Mouse (Mus musculus): Measurements from ENCODE around the gene Psma4. TPM values are rescaled to one million over a fixed set of nuclear protein-coding genes. Genes with fewer than 3 reads are reported as not detected.
"Not testable (repeated sequence)": the region's sequence is repeated elsewhere in the genome, so short reads cannot be mapped to it uniquely, and the experiment has no call there.

The Psma4 gene
- total RNA-seq, 2 experiments from 2014 or later = 127 to 136 TPM

DNA sequence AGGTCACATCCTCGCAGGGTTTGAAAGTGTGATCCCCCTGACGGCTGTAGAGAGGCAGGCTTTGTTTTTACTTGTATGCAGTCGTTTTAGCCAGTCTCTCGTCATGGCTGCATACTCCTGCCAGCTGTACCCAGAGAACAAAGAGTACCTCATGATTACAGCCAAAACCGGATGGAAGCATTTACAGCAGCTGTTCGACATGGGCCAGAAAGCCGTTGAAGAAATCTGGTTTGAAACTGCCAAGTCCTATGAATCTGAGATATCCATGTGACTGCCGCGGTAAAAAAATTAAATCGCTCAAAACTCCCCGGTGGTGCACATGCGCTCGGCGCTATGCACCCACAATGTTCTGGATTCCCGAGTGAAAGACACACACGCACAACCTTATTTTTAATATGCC lies 4.3 kb upstream of the Psma4 start:
- DNase-seq (ENCODE audit: low spot score in 2 of 2) = peak in 1 of 2 experiments; percentile 14
- Histone ChIP-seq H3K4me3 (no peak overlapping the region), H3K27ac (peak overlapping the region; percentile 59; the same call in 1 of the 2 replicates)
- no peak for TF ChIP-seq CTCF (conservative IDR thresholded peaks at IDR 0.05)

DNA sequence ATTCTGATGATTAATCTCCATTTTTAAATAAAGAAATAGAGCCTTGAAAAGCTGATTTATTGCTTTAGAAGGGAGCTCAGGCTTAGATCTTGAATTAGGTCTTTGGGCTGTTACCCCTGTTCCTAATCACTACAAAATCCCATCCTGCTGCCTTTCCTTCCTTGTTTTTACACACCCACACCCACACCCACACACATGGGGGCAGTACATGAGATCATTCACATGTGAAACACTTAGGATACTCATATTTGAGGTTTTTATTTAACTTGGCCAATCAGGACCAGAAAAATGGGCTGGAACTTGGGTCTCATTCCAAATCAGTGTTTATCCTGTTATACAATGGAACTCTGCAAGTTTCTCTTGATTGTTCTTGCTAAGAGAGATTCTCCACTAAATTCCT lies 1.1 kb upstream of the Psma4 start:
- Histone ChIP-seq H3K4me3 (no peak overlapping the region), H3K27ac (no peak overlapping the region)
- no peak for DNase-seq (ENCODE audit: low spot score in 2 of 2)
- TF ChIP-seq CTCF (conservative IDR thresholded peaks at IDR 0.05) = no peak

DNA sequence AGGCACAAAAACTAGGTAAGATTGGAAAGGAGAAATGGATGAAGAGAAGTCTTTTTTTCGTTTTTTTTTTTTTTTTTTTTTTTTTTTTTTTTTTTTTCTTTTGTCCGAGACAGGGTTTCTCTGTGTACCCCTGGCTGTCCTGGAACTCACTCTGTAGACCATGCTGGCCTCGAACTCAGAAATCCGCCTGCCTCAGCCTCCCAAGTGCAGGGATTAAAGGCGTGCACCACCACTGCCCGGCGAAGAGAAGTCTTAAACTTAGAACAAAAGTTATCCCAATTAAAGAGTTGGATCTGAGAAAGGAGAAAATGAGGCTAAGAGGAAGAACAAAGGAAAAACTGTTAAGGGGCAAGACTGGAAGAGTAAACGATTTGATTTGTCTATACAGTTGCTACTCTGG lies 428 bp upstream of the Psma4 start:
- not testable (repeated sequence) for DNase-seq (ENCODE audit: low spot score in 2 of 2)
- H3K4me3 ChIP-seq = peak overlapping the region; percentile 83
- H3K27ac ChIP-seq = peak overlapping the region; percentile 95

DNA sequence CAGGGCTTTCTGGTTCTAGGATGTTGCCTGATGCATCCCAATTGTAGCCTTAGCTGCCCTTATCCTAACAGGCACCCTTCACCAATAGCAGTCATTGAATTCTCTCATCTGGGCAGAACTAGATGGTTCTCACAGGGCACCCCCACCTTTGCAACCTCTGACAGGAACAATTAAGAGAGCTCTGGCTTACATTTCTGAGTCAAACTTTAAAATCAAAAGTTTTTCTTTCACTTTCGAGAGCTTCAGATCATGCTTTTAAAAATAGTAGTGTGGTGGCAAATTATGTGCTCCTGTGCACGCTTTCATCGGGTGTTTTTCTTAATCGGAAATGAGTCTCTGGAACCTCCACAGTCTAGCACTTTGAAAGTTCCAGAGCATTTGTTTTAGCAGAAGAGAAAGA lies 10.5 kb downstream of the Psma4 start:
- Histone ChIP-seq H3K4me3 (no peak overlapping the region), H3K27ac (no peak overlapping the region)
- TF ChIP-seq CTCF (conservative IDR thresholded peaks at IDR 0.05) = no peak
- DNase-seq (ENCODE audit: low spot score in 2 of 2) = no peak

DNA sequence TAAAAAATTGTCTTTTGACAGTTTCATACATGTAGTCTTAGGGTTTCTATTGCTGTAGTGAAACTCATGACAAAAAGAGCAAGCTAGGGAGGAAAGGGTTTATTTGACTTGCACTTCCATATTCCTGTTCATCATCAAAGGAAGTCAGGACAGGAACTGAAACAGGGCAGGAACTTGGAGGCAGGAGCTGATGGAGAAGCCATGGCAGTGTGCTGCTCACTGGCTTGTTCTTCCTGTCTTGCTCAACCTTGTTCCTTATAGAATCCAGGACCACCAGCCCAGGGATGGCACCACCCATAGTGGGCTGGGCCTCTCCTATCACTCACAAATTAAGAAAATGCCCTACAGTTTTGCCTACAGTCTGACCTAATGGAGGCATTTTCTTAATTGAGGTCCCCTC lies 13.1 kb downstream of the Psma4 start:
- no peak overlapping the region for H3K4me3 ChIP-seq
- H3K27ac ChIP-seq = no peak overlapping the region
- TF ChIP-seq CTCF (conservative IDR thresholded peaks at IDR 0.05) = no peak
- DNase-seq (ENCODE audit: low spot score in 2 of 2) = no peak

DNA sequence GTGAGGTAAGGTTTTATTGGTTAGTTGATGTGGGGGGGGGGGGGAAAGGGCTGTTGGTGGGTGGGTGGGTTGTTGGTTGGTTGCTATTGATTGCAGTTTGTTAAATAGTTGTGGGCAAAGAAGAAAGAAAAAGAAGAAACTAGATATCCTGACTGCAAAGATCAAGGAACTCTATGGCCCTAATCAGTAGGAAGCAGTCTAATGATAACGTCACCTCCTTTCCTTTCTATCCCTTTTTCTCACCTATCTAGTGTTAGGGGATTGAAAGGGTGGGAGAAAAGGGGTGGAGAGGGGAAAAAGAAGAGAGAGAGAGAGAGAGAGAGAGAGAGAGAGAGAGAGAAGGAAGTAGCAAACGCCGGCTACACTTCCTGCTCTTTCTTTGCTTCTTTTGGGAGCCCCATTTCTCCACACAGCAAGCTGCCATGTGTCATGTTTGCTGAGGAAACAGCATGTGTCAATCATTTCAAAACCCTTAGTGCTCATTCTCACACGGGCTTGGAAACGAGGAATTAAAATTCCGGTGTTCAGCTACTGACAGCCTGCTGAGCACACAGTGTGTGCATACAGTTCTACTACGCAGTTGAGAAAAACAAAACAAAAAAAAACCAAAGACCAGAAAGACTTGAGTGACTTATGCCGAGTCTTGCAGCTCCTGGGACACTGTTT lies 19.5 kb downstream of the Psma4 start:
- Histone ChIP-seq H3K4me3 (no peak overlapping the region), H3K27ac (no peak overlapping the region)
- DNase-seq (ENCODE audit: low spot score in 2 of 2) = no peak
- no peak for TF ChIP-seq CTCF (conservative IDR thresholded peaks at IDR 0.05)

DNA sequence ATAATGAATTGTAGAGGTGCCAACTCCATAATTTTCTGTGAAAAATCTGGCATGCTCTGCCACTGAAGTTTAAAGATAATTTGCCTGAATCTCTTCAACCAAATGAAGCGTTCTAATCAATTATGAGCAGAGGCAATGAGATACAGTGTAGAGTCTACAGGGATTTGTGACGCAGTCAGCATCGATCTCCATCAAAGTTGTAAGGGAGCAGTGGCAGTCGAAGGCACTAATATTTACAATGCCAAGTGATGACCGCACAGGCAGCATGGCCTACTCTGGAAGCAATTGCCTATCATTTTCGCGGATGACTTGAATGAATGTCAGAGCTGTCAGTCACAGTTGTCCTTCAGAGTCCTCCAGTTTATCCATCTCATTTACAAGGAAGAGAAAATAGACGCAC lies 30.1 kb downstream of the Psma4 start, which contains the start of gene Chrna5:
Gene Chrna5 (plus strand): TSS at position 207 of the 400 bp plus-strand sequence.
- peak within 1 kb of the TSS; percentile 53 for H3K4me3 ChIP-seq
- H3K27ac ChIP-seq = no peak within 1 kb of the TSS
- DNase-seq (ENCODE audit: low spot score in 2 of 2) = no peak
- TF ChIP-seq CTCF (conservative IDR thresholded peaks at IDR 0.05) = no peak

DNA sequence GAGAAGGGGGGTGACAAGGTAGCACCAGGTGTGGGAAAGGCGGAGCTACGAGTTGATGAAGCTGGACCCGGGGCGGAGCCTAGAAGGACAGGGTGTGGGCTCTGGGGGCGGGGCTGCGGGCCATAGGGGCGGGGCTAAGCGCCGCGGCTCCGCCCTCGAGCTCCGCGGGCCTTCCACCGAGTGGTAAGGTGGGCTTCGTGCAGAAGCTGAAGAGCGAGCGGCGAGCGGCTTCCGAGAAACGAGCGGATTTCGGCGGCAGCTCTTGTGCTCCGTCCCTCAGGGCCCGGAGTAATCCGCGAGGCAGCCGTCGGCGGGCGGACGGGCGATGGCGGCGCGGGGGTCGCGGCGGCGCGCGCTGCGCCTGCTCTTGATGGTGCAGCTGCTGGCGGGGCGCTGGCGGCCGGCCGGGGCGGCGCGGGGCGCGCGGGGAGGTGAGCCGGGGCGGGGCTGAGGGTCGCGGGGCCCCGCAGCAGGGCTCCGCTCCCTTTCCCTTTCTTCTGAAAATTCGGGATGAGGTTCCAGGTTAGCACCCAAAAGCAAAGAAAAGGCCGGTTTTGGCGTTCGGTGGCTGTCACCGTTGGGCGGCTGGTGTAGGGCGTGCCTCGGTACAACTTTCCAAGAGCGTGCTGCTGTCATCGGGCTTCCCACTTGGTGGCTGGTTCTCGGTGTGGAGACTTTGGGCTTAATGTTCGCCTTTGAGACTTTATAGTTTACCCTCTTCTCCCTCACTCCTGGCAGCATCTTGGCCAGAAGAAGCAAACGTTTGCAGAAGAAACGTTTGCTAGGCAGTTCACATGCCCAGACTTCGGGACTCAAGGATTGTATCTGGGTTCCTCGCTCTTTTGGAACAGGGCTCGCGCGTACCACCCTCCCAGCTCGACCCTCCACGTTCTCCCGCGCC lies 31.0 kb downstream of the Psma4 start:
- peak in 1 of 2 experiments; percentile 17 for DNase-seq (ENCODE audit: low spot score in 2 of 2)
- no peak overlapping the region for H3K27ac ChIP-seq
- TF ChIP-seq CTCF (conservative IDR thresholded peaks at IDR 0.05) = no peak

DNA sequence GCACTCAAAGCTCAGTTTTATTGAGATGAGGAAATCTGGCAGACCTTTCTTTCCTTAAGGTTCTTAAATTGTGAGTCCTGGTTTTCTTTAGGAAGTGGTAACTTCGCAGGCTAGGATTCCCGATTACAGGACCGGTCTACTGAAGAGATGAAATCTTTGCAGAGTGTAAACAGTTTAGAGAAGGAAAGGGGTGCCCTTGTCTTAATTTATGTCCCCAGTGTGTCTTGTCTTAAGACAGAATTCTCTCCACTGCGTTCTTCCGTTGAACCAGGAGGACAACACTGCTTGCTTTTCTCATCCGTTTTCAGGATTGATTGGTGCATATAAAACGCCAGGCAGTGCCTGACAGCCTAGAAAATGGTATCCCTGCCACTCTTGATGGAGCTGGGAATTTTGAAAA lies 31.8 kb downstream of the Psma4 start:
- DNase-seq (ENCODE audit: low spot score in 2 of 2) = no peak
- Histone ChIP-seq H3K4me3 (peak overlapping the region; percentile 53), H3K27ac (no peak overlapping the region)
- TF ChIP-seq CTCF (conservative IDR thresholded peaks at IDR 0.05) = no peak

More for the DNA sequence above, 31.0 kb downstream of the Psma4 start:
- H3K4me3 ChIP-seq = peak overlapping the region; percentile 53

DNA sequence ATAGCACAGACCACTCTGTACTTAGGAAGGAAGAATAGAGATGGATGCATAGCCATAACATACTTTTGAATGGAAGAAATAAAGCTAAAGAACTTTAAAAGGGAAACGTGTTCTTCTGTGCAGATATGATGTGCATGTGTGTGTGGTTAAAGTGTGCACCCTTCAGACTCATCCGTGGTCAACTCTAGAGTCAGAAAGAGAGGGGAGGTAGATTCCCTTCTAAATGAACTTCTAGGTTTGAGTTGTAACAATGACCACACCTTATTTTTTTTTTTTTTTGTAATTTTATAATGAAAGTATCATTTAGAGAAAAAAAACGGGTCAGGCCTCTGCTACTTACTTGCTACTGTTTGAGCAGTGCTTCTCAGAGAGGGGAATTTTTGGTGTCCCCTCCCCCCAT lies 39.8 kb downstream of the Psma4 start:
- H3K27ac ChIP-seq = no peak overlapping the region
- no peak for DNase-seq (ENCODE audit: low spot score in 2 of 2)
- H3K4me3 ChIP-seq = no peak overlapping the region
- no peak for TF ChIP-seq CTCF (conservative IDR thresholded peaks at IDR 0.05)

DNA sequence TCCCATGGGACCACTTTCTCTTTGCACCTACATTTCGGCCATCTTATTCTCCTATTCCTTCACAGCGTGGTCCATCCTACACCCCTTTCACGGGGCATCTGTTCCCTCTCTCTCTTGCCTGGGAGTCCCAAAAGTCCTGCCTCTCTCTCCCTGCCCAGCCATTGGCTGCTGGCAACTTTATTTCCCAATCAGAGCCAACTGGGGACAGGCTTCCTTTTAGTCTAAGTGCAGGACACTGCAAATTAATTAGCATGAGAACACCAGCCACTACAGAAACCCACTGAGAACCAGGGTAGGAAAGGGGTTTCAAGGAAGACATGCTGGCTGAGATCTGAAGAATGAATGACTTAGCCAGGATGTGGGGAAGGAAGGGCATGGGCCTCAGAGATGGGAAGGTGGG lies 43.8 kb downstream of the Psma4 start:
- TF ChIP-seq CTCF (conservative IDR thresholded peaks at IDR 0.05) = no peak
- H3K27ac ChIP-seq = no peak overlapping the region
- H3K4me3 ChIP-seq = no peak overlapping the region
- no peak for DNase-seq (ENCODE audit: low spot score in 2 of 2)

DNA sequence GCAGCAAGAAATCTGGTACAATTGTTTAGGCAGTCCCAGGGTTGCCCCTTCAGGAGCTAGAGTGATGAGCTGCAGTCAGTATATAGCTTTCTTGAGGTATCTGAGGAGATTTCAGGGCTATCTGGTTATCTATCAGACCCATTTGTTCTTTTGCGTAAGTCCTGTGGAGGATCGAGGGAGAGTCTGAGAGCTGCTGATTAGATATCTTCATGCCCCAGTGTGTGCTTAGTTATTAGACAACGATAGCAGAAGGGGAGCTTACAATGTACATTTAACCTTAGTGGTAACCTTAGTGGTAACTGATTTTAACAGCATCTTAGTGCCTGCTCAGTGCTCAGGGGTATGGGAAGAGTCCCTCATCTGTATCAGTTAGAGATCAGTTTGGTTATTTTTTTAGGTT lies 45.1 kb downstream of the Psma4 start:
- TF ChIP-seq CTCF (conservative IDR thresholded peaks at IDR 0.05) = no peak

DNA sequence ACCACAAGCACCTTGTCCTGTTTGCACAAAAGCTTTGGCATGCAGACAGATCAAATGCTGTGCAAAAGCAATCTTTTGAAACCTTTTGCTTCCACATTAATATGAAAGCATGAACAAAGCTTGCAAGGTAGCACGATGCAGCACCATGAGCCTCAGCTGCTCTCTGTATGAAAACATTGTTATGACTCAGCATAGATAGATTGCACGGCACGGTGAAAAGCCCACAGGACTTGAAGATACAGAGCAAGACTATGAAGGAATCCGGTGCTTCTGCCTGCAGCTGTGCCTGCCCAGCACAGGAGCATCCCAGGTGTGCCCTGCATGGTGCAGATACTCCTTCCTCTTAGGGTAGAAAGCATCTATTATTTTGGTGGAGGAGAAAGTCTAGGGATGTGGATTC lies 53.0 kb downstream of the Psma4 start:
- H3K4me3 ChIP-seq = no peak overlapping the region
- no peak overlapping the region for H3K27ac ChIP-seq
- DNase-seq (ENCODE audit: low spot score in 2 of 2) = no peak
- TF ChIP-seq CTCF (conservative IDR thresholded peaks at IDR 0.05) = no peak

More for the DNA sequence above, 45.1 kb downstream of the Psma4 start:
- no peak for DNase-seq (ENCODE audit: low spot score in 2 of 2)
- Histone ChIP-seq H3K27ac (no peak overlapping the region), H3K4me3 (no peak overlapping the region)

Other genes with a start within 250 kb of the Psma4 start
- 10 to 100 TPM; 60.2 to 63.6 TPM for gene Wdr61, start 216.3 kb upstream of the Psma4 start, total RNA-seq (2021)
- under 1 TPM in 1 of 2 experiments, not detected in 1; 0.93 TPM for gene Crabp1, start 186.0 kb upstream of the Psma4 start, total RNA-seq (2021)
- gene Ireb2, start 87.0 kb upstream of the Psma4 start, total RNA-seq (2021) = 10 to 100 TPM; 51.7 to 53.4 TPM
- gene Hykk, start 33.5 kb upstream of the Psma4 start, total RNA-seq (2021) = 1 to 10 TPM; 3.0 to 3.1 TPM
- gene AY074887, start 208 bp downstream of the Psma4 start, total RNA-seq (2021) = not detected
- gene Chrna5, start 30.1 kb downstream of the Psma4 start, total RNA-seq (2021) = 1 to 10 TPM; 7.4 to 7.8 TPM
- gene Chrna3, start 75.8 kb downstream of the Psma4 start, total RNA-seq (2021) = under 1 TPM; 0.17 to 0.18 TPM
- under 1 TPM in 1 of 2 experiments, not detected in 1; 0.10 TPM for gene Chrnb4, start 98.0 kb downstream of the Psma4 start, total RNA-seq (2021)
- 10 to 100 TPM; 58.0 to 65.8 TPM for gene Ube2q2, start 198.1 kb downstream of the Psma4 start, total RNA-seq (2021)

Measured in layer of hippocampus, adult 2 months (tissue).